Mouse (Mus musculus) stomach, embryonic 14.5 days (tissue): ENCODE measurements around the gene Acsm2. TPM values are rescaled to one million over a fixed set of nuclear protein-coding genes. Genes with fewer than 3 reads are reported as not detected.

Experiments
- ATAC-seq: fragments of 200-750 bp; cut with Nextera tagmentation; 2 replicates; pipeline ENCODE4 v1.8.0; 2017; ENCODE audit warnings: low read depth, moderate TSS enrichment; ENCODE audit not compliant: insufficient number of reproducible peaks, insufficient read depth, low FRiP score
- H3K27ac ChIP-seq: fragments of 300-500 bp; sonication (generic); 2 replicates; pipeline ENCODE4 v1.5.1; 2014; ENCODE audit warnings: mild to moderate bottlenecking, low read length, moderate library complexity, mixed read lengths
- H3K27me3 ChIP-seq: fragments of 300-500 bp; sonication (generic); 2 replicates; pipeline ENCODE4 v1.6.1; 2014; ENCODE audit warnings: low read length, control low read depth, mixed read lengths; ENCODE audit not compliant: control insufficient read depth, insufficient read depth
- H3K36me3 ChIP-seq: fragments of 300-500 bp; sonication (generic); 2 replicates; pipeline ENCODE4 v1.6.1; 2014; ENCODE audit warnings: mild to moderate bottlenecking, control low read depth, low read length, moderate library complexity, mixed read lengths; ENCODE audit not compliant: control insufficient read depth, insufficient read depth
- H3K4me1 ChIP-seq: fragments of 300-500 bp; sonication (generic); 2 replicates; pipeline ENCODE4 v1.6.1; 2014; ENCODE audit warnings: low read length, control low read depth, mixed read lengths; ENCODE audit not compliant: control insufficient read depth, insufficient read depth
- H3K4me2 ChIP-seq: fragments of 300-500 bp; sonication (generic); replicated peaks from 2 replicates; pipeline ENCODE4 v1.6.1; 2014; ENCODE audit warnings: low read depth, low read length, control low read depth
- H3K4me3 ChIP-seq: fragments of 300-500 bp; sonication (generic); 2 replicates; pipeline ENCODE4 v1.5.1; 2014; ENCODE audit warnings: low read depth, low read length, control low read depth
- H3K9ac ChIP-seq: fragments of 300-500 bp; sonication (generic); replicated peaks from 2 replicates; pipeline ENCODE4 v1.6.1; 2014; ENCODE audit warnings: low read depth, mild to moderate bottlenecking, control low read depth, low read length, moderate library complexity, mixed read lengths
- H3K9me3 ChIP-seq: fragments of 300-500 bp; sonication (generic); 2 replicates; pipeline ENCODE4 v1.6.1; 2016; ENCODE audit warnings: low read depth, low read length, control low read depth; ENCODE audit not compliant: control insufficient read depth
- WGBS: fragments of 180-500 bp; shearing (Covaris S2); extraction: QIAGEN DNeasy Blood & Tissue Kit; methylation state at CpG from one replicate; pipeline ENCODE4 v1.1.7; 2014; 5-methylcytosine and 5-hydroxymethylcytosine counted together
- polyA plus RNA-seq: library from polyadenylated mRNA; unstranded; fragments of >200 nt; fragmentation: Nextera tagmentation; extraction: Ambion mirVana; gene quantifications from 2 replicates; pipeline ENCODE4 v1.2.1, GENCODE M21; 2014

Acsm2 gene
- polyA plus RNA-seq, 1 experiment from 2014 or later = not detected

DNA sequence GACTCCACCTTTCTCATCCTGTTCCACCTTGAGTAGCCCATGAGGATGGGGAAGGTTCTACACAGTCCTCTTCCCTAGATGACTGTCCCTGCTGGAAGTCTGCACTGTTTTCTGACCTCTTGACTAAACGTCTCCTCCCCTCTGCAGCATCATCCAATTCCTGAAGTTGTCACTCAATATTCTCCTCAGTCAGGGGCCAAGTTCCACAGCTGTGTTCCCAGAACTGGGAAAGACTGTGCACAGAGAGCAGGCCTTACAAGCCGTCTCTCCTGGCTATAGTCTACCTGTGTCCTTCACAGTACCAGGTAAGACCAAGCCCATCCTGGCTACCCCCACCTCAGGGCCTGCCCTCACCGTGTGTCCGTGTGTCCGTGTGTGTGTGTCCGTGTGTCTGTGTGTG lies 63.5 kb downstream of the Acsm2 start:
- WGBS = 81% methylated on average over 6 of the region's 6 CpGs
- Histone ChIP-seq H3K4me2 (no peak overlapping the region), H3K27ac (no peak overlapping the region), H3K4me3 (no peak overlapping the region), H3K4me1 (no peaks in the 10 kb centered on the region), H3K27me3 (no peaks in the 10 kb centered on the region), H3K36me3 (no peaks in the 10 kb centered on the region), H3K9me3 (no peaks in the 10 kb centered on the region), H3K9ac (no peak overlapping the region)
- ATAC-seq = no peak

DNA sequence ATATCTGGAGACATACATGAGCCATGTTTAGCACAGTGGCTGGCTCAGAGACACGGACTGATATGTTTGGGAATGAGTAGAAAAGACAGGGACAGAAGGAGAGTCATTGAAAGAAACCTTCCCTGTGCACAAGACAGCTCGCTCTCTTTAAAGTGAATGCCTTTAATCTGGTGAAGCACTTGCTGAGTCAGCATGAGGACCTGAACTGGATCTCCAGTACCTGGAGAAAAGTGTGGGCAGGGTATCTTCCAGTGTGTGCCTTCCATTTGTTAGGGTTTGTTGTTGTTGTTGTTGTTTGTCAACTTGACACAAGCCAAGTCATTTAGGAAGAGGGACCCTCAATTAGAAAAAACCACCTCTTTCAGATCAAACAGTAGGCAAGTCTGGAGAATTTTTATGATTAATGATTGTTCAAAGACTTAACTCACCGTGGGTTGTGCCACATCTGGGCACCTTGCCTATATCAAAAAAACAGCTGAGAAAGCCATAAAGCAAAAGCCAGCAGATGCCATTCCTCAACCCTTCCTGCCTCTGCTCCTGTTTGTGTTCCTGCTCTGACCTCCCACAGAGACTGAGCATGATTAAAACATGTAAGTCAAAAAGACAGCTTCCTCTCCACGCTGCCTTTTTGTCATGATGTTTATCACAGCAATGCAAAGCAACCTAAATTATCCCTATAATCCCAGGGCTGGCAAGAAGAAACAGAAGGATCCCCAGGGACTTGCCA lies 64.2 kb downstream of the Acsm2 start:
- 49% methylated on average over 4 of the region's 4 CpGs for WGBS
- H3K4me3 ChIP-seq = no peak overlapping the region

DNA sequence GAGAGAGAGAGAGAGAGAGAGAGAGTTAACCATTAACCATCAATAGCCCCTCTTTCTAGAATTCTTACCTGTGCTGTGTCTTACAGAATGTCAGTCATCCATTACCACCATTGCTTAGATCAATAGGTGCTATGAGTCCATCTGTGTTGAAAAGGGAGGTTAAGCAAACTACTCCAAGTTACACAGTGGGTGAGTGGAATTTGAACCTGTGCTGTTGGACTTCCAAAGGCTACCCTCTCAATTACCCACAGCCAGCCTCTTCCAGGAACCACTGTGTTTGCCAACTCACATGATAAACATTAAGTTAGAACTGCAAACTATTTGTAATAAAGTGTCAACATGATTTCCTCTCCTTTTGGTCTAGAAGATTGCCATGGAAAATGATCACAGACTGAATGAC lies 66.0 kb downstream of the Acsm2 start:
- H3K9ac ChIP-seq = no peak overlapping the region

More for the DNA sequence above, 64.2 kb downstream of the Acsm2 start:
- Histone ChIP-seq H3K9me3 (no peaks in the 10 kb centered on the region), H3K36me3 (no peaks in the 10 kb centered on the region), H3K4me2 (no peak overlapping the region), H3K9ac (no peak overlapping the region), H3K27ac (no peak overlapping the region), H3K4me1 (no peaks in the 10 kb centered on the region), H3K27me3 (no peaks in the 10 kb centered on the region)
- no peak for ATAC-seq

DNA sequence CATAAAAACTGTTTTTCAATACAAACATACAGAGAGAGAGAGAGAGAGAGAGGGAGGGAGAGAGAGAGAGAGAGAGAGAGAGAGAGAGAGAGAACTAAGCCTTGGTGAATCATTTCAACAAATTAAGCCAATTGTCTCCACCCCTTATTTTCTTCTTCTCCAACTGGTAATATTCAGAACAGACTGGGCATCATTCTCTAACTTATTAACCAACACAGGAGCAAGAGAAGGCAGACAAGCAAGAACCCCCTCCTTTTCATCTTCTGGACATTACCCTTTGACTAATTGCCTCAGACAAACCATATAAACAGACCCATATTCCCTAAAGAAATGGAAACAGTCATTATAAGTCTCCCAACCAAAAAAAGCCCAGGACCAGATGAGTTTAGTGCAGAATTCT lies 84.6 kb downstream of the Acsm2 start:
- H3K9me3 ChIP-seq = no peaks in the 10 kb centered on the region
- no peaks in the 10 kb centered on the region for H3K36me3 ChIP-seq
- H3K4me3 ChIP-seq = no peak overlapping the region
- no peak overlapping the region for H3K27ac ChIP-seq
- ATAC-seq = no peak
- no peaks in the 10 kb centered on the region for H3K27me3 ChIP-seq
- no peak overlapping the region for H3K4me2 ChIP-seq
- no peak overlapping the region for H3K9ac ChIP-seq
- H3K4me1 ChIP-seq = no peaks in the 10 kb centered on the region

More for the DNA sequence above, 66.0 kb downstream of the Acsm2 start:
- Histone ChIP-seq H3K4me1 (no peaks in the 10 kb centered on the region), H3K4me2 (no peak overlapping the region), H3K27ac (no peak overlapping the region), H3K9me3 (no peaks in the 10 kb centered on the region), H3K4me3 (no peak overlapping the region), H3K27me3 (no peaks in the 10 kb centered on the region), H3K36me3 (no peaks in the 10 kb centered on the region)
- peak; percentile 61; the same call in 1 of the 2 replicates for ATAC-seq

DNA sequence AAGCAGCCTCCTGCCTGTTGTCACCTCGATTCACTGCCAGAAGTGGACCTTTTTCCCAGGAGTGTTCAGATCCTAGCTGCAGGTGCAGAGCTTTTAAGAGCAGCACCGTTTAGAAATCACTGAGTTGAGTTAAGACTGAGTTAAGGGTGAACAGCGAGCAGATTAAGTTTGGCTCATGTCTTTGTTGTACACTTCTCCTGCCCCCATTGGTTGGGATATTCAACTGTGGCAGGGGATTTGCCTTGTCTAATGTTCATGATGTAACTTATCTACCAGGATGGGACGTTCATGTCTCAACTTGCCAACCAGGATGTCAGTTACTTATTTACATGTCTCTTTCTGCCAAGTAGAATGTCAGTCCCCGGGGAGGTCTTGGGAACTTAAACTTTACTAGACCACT lies 88.2 kb downstream of the Acsm2 start:
- no peaks in the 10 kb centered on the region for H3K27me3 ChIP-seq
- H3K27ac ChIP-seq = no peak overlapping the region
- H3K9me3 ChIP-seq = no peaks in the 10 kb centered on the region
- no peaks in the 10 kb centered on the region for H3K4me1 ChIP-seq
- no peaks in the 10 kb centered on the region for H3K36me3 ChIP-seq
- H3K4me3 ChIP-seq = no peak overlapping the region
- no peak for ATAC-seq
- WGBS = 74% methylated on average over 5 of the region's 5 CpGs
- H3K4me2 ChIP-seq = no peak overlapping the region
- H3K9ac ChIP-seq = no peak overlapping the region

Other genes starting within 250 kb of the Acsm2 start
- not detected in 2 replicates for gene Gp2, start 95.1 kb upstream of the Acsm2 start, polyA plus RNA-seq
- not detected in 2 replicates for gene Umod, start 75.1 kb upstream of the Acsm2 start, polyA plus RNA-seq
- not detected in 2 replicates for gene Acsm5, start 34.9 kb upstream of the Acsm2 start, polyA plus RNA-seq
- not detected in 2 replicates for gene Pdilt, start 30.9 kb upstream of the Acsm2 start, polyA plus RNA-seq
- gene Acsm1, start 52.7 kb downstream of the Acsm2 start, polyA plus RNA-seq = not detected in 2 replicates
- gene Acsm4, start 135.7 kb downstream of the Acsm2 start, polyA plus RNA-seq = not detected in 2 replicates
- gene Thumpd1, start 166.5 kb downstream of the Acsm2 start, polyA plus RNA-seq = 73.5 and 77.1 TPM in 2 replicates
- 11.0 and 11.6 TPM in 2 replicates for gene Acsm3, start 206.6 kb downstream of the Acsm2 start, polyA plus RNA-seq
- gene Rexo5, start 239.7 kb downstream of the Acsm2 start, polyA plus RNA-seq = 22.9 and 25.0 TPM in 2 replicates
- 27.5 and 27.9 TPM in 2 replicates for gene Eri2, start 239.7 kb downstream of the Acsm2 start, polyA plus RNA-seq